Mouse (Mus musculus): ENCODE data around the gene Zfp385a.

The Zfp385a gene

GRCm38 (mm10) chr15:103363809-103364208 lies 23.9 kb upstream of the Zfp385a start:
- CTCF ChIA-PET: no interaction called here

- CTCF ChIA-PET: no interaction called here
Observed at GRCm38 (mm10) chr15:103362950-103363349, 23.1 kb upstream of the Zfp385a start.

- CTCF ChIA-PET: no interaction called here
Observed at GRCm38 (mm10) chr15:103362333-103362732, 22.4 kb upstream of the Zfp385a start.

- CTCF ChIA-PET: no interaction called here
Observed at GRCm38 (mm10) chr15:103361269-103361668, 21.4 kb upstream of the Zfp385a start.

GRCm38 (mm10) chr15:103359869-103360602 lies 20.1 kb upstream of the Zfp385a start:
- CTCF ChIA-PET: no interaction called here

GRCm38 (mm10) chr15:103359122-103359510 lies 19.2 kb upstream of the Zfp385a start:
- CTCF ChIA-PET: no interaction called here

GRCm38 (mm10) chr15:103358278-103359121 lies 18.6 kb upstream of the Zfp385a start:
- CTCF ChIA-PET: no interaction called here

GRCm38 (mm10) chr15:103357817-103358216 lies 17.9 kb upstream of the Zfp385a start:
- CTCF ChIA-PET: no interaction called here

- CTCF ChIA-PET: no interaction called here
Observed at GRCm38 (mm10) chr15:103356130-103356529, 16.2 kb upstream of the Zfp385a start.

GRCm38 (mm10) chr15:103355420-103355819 lies 15.5 kb upstream of the Zfp385a start:
- CTCF ChIA-PET: no interaction called here

- CTCF ChIA-PET: no interaction called here
Observed at GRCm38 (mm10) chr15:103354690-103355089, 14.8 kb upstream of the Zfp385a start.

GRCm38 (mm10) chr15:103353511-103354256 lies 13.8 kb upstream of the Zfp385a start:
- CTCF ChIA-PET: interaction anchor here (1.1 kb wide), 1 partner anchor 42 kb away, joined by 3 read pairs; no protein-coding TSS in a partner anchor

GRCm38 (mm10) chr15:103352856-103353255 lies 13.0 kb upstream of the Zfp385a start:
- CTCF ChIA-PET: interaction anchor here (1.1 kb wide), 1 partner anchor 43 kb away, joined by 3 read pairs; no protein-coding TSS in a partner anchor

GRCm38 (mm10) chr15:103347275-103347684 lies 7.4 kb upstream of the Zfp385a start:
- CTCF ChIA-PET: no interaction called here

- CTCF ChIA-PET: no interaction called here
Observed at GRCm38 (mm10) chr15:103345789-103346188, 5.9 kb upstream of the Zfp385a start.

- CTCF ChIA-PET: no interaction called here
Observed at GRCm38 (mm10) chr15:103343556-103343955, 3.7 kb upstream of the Zfp385a start.

- CTCF ChIA-PET: no interaction called here
Observed at GRCm38 (mm10) chr15:103343008-103343407, 3.1 kb upstream of the Zfp385a start.

- CTCF ChIA-PET: no interaction called here
Observed at GRCm38 (mm10) chr15:103342415-103342814, 2.5 kb upstream of the Zfp385a start.

- CTCF ChIA-PET: no interaction called here
Observed at GRCm38 (mm10) chr15:103341547-103341946, 1.7 kb upstream of the Zfp385a start.

- CTCF ChIA-PET: interaction anchor here (0.7 kb wide), 1 partner anchor 169 kb away, joined by 3 read pairs; no protein-coding TSS in a partner anchor
Observed at GRCm38 (mm10) chr15:103340786-103341185, 893 bp upstream of the Zfp385a start.

GRCm38 (mm10) chr15:103339166-103339960 lies 530 bp downstream of the Zfp385a start:
- CTCF ChIA-PET: interaction anchor here (0.6 kb wide), 1 partner anchor 68 kb away, joined by 8 read pairs; no protein-coding TSS in a partner anchor

All from spleen, embryonic (tissue).